Mouse (Mus musculus) erythroblast, embryonic 14.5 days (primary cell): ENCODE measurements around the gene Tchp. TPM values are rescaled to one million over a fixed set of nuclear protein-coding genes. Genes with fewer than 3 reads are reported as not detected.

Experiments
- H3K27me3 ChIP-seq: 2 replicates; pipeline ENCODE4 v1.6.1; 2012; ENCODE audit warnings: inconsistent platforms; ENCODE audit not compliant: control insufficient read depth
- H3K36me3 ChIP-seq: 2 replicates; pipeline ENCODE4 v1.6.1; 2012; ENCODE audit warnings: mild to moderate bottlenecking, inconsistent platforms; ENCODE audit not compliant: control insufficient read depth
- H3K4me1 ChIP-seq: 2 replicates; pipeline ENCODE4 v1.6.1; 2012; ENCODE audit warnings: inconsistent platforms; ENCODE audit not compliant: control insufficient read depth
- H3K4me3 ChIP-seq: replicated peaks from 2 replicates; pipeline ENCODE3; 2012; ENCODE audit warnings: moderate library complexity, mild to moderate bottlenecking, inconsistent platforms
- H3K9me3 ChIP-seq: 2 replicates; pipeline ENCODE4 v1.6.1; 2012; ENCODE audit warnings: low read length, inconsistent platforms, mixed read lengths; ENCODE audit not compliant: control insufficient read depth
- GATA1 ChIP-seq: IDR thresholded peaks from 2 replicates; pipeline ENCODE4 v1.6.1; 2012; ENCODE audit warnings: low read length, inconsistent platforms, mixed read lengths
- TAL1 ChIP-seq: IDR thresholded peaks from 3 replicates; pipeline ENCODE4 v1.6.1; 2012; ENCODE audit warnings: low read length, inconsistent platforms, mixed read lengths
- polyA plus RNA-seq: library from polyadenylated mRNA; stranded (reverse); fragments of >175 nt; gene quantifications from 2 replicates; pipeline ENCODE4 v1.2.3, GENCODE M21; 2012

Gene Tchp
- polyA plus RNA-seq, 1 experiment: 1.2 TPM

- H3K36me3 ChIP-seq: peaks cover 58% of the 10 kb centered on the region
- no peak overlapping the region for H3K4me3 ChIP-seq
- no peaks in the 10 kb centered on the region for H3K4me1 ChIP-seq
- no peaks in the 10 kb centered on the region for H3K27me3 ChIP-seq
- no peaks in the 10 kb centered on the region for H3K9me3 ChIP-seq
- no peak for TF ChIP-seq GATA1
- no peak for TF ChIP-seq TAL1
Measured at GRCm38 (mm10) chr5:114674594-114674993, 33.0 kb upstream of the Tchp start.

GRCm38 (mm10) chr5:114679841-114680591 is 27.5 kb upstream of the Tchp start:
- H3K27me3 ChIP-seq: no peaks in the 10 kb centered on the region
- H3K9me3 ChIP-seq: no peaks in the 10 kb centered on the region
- TF ChIP-seq TAL1 (no peak), GATA1 (no peak)
- no peak overlapping the region for H3K4me3 ChIP-seq
- H3K36me3 ChIP-seq: peaks cover 28% of the 10 kb centered on the region
- peaks cover 2% of the 10 kb centered on the region for H3K4me1 ChIP-seq

- Histone ChIP-seq H3K4me3 (no peak overlapping the region), H3K4me1 (peaks cover 2% of the 10 kb centered on the region), H3K9me3 (no peaks in the 10 kb centered on the region), H3K36me3 (peaks cover 26% of the 10 kb centered on the region), H3K27me3 (no peaks in the 10 kb centered on the region)
- no peak for TF ChIP-seq GATA1
- TF ChIP-seq TAL1: no peak
Measured at GRCm38 (mm10) chr5:114680676-114681285, 26.8 kb upstream of the Tchp start.

- no peak overlapping the region for H3K4me3 ChIP-seq
Measured at GRCm38 (mm10) chr5:114681717-114682116, 25.8 kb upstream of the Tchp start.

GRCm38 (mm10) chr5:114685986-114686385 is 21.6 kb upstream of the Tchp start:
- TF ChIP-seq TAL1: no peak
- TF ChIP-seq GATA1: no peak
- Histone ChIP-seq H3K4me1 (peaks cover 42% of the 10 kb centered on the region), H3K4me3 (no peak overlapping the region), H3K27me3 (peaks cover 3% of the 10 kb centered on the region; the same call in 1 of the 2 replicates), H3K9me3 (no peaks in the 10 kb centered on the region; the same call in 1 of the 2 replicates), H3K36me3 (no peaks in the 10 kb centered on the region; the same call in 1 of the 2 replicates)

More at GRCm38 (mm10) chr5:114681717-114682116, 25.8 kb upstream of the Tchp start:
- TF ChIP-seq GATA1 (no peak), TAL1 (no peak)
- Histone ChIP-seq H3K27me3 (no peaks in the 10 kb centered on the region), H3K4me1 (peaks cover 2% of the 10 kb centered on the region), H3K9me3 (no peaks in the 10 kb centered on the region), H3K36me3 (peaks cover 16% of the 10 kb centered on the region)

GRCm38 (mm10) chr5:114686726-114687210 is 20.8 kb upstream of the Tchp start:
- TF ChIP-seq GATA1 (no peak), TAL1 (no peak)
- Histone ChIP-seq H3K36me3 (no peaks in the 10 kb centered on the region; the same call in 1 of the 2 replicates), H3K9me3 (no peaks in the 10 kb centered on the region; the same call in 1 of the 2 replicates), H3K4me3 (no peak overlapping the region), H3K27me3 (peaks cover 3% of the 10 kb centered on the region), H3K4me1 (peaks cover 48% of the 10 kb centered on the region)

GRCm38 (mm10) chr5:114687901-114688300 is 19.7 kb upstream of the Tchp start:
- TF ChIP-seq TAL1 (no peak), GATA1 (no peak)
- Histone ChIP-seq H3K4me3 (no peak overlapping the region), H3K9me3 (no peaks in the 10 kb centered on the region; the same call in 1 of the 2 replicates), H3K4me1 (peaks cover 53% of the 10 kb centered on the region), H3K36me3 (no peaks in the 10 kb centered on the region; the same call in 1 of the 2 replicates), H3K27me3 (peaks cover 10% of the 10 kb centered on the region)

GRCm38 (mm10) chr5:114688703-114689102 is 18.9 kb upstream of the Tchp start:
- no peaks in the 10 kb centered on the region; the same call in 1 of the 2 replicates for H3K9me3 ChIP-seq
- peaks cover 16% of the 10 kb centered on the region for H3K27me3 ChIP-seq
- peaks cover 53% of the 10 kb centered on the region for H3K4me1 ChIP-seq
- no peak overlapping the region for H3K4me3 ChIP-seq
- no peaks in the 10 kb centered on the region; the same call in 1 of the 2 replicates for H3K36me3 ChIP-seq
- TF ChIP-seq TAL1 (no peak), GATA1 (no peak)
